Mouse (Mus musculus): Measurements from ENCODE around the gene Olfr1019.

The Olfr1019 gene

GRCm38 (mm10) chr2:85845383-85845782 is at the start of gene Olfr1019:
Gene Olfr1019, minus strand, starts transcription at chr2:85845483.
- DNase-seq: no peak

DNA sequence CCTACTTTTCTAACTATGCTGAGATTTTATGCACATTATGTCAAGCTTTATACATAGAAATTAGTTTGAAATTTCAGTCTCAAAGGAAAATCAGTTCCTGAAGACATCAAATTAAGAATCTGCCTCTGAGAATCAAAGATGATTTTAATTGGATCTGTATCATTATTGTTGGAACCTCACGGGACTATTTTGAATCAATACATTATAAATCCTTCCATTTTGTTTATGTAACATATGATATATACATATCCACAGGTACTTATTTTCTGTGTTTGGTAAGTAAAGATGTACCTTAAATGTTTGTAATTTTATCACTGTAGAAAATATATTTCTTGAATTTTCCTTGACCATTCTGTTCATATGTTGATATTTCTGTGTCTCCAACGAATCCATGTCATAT is 40.1 kb upstream of the Olfr1019 start, which contains the start of gene Olfr1023:
TSS of gene Olfr1023 (plus strand) at position 301 of the 400 bp plus-strand sequence.
- no peak for DNase-seq

- DNase-seq: no peak
Observed at GRCm38 (mm10) chr2:85868294-85868693, 23.0 kb upstream of the Olfr1019 start, which contains the start of gene Olfr1022. Gene Olfr1022, plus strand, starts transcription at chr2:85868594.

GRCm38 (mm10) chr2:85846730-85847129 is 1.4 kb upstream of the Olfr1019 start, which contains the start of gene Olfr1020:
Gene Olfr1020, plus strand, starts transcription at chr2:85847030.
- DNase-seq: no peak

DNA sequence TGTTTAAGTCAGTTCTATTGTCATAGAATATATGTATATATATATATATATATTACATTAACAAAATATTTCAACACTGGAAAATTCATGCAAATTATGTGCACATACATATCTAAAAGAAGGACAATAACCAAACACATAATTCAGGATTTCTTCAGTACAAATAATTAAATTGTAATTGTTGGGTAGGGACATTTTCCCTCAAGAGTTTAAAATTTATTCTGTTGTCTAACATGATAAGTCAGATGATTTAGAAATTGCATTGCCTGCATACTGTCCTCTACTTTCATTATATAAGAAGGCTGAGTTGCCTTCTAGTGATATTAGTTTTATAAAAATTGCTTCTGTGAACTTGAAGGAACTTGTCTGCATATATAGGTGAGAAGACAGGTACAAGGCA is 27.1 kb downstream of the Olfr1019 start, which contains the start of gene Olfr1018:
TSS of gene Olfr1018 (plus strand) at position 301 of the 400 bp plus-strand sequence.
- DNase-seq: no peak

DNA sequence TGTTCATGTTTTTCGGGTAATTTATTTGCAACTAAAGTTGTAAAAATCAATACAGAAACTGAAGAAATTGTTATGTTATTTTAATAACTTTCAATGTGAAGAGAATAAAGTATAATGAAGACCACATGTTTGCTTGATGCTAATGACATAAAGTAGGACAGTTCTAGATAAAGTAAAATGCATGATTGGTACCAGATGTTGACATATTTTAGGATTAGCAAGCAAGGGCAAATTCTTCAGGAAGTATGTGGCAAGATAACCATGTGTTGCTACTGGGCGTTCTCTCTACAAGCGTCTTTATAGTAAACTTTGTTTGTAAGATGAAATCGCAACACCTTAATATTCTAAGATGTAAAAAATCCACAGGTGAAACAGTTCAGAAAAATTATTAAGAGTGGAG is 40.8 kb downstream of the Olfr1019 start:
- DNase-seq: no peak

DNA sequence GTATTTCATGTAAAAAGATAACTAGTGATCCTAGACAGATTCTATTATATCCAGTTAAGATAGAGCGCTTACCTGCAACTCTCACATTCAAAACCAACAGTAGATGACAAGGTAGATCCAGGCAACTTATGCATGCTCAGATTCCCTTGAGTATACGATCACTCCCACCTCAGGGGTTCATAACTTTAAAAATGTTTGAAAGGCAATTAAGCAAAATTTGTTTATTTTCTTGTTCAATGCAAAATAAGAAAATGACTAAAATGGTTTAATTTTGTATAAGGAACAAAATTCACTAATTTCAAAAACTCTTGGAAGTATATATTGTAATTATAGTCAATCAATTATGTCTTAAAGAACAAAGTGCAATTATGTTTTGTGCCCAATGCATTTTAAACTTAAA is 42.8 kb downstream of the Olfr1019 start, which contains the start of gene Olfr1016:
TSS of gene Olfr1016 (minus strand) at position 101 of the 400 bp plus-strand sequence.
- no peak for DNase-seq

DNA sequence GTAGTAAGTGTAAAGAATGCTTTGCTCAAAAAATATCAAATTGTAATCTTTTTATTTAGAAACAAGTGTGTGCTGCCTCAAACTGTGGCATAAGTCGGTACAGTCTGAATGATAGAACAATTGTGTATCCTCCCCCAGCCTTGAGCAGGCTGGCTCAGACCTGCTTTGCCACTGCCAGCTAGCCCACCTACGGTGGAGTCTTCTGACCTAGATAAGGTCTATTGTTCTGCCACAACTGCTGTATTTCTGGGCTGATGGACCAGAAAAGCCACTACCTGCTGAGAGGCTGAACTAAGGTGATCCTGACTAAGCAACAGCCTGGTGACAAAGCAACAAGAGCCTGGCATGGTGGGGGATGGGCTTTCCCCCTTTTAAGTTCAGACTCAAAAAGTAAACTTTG is 53.0 kb downstream of the Olfr1019 start:
- no peak for DNase-seq
